Mouse (Mus musculus): ENCODE results near the gene Cdc42ep1.

The Cdc42ep1 gene

GRCm38 (mm10) chr15:78880432-78880831, 38.0 kb downstream of the Cdc42ep1 start:
- peak in 1 of 2 experiments; percentile 39 for DNase-seq

- no peak for DNase-seq
These were observed 39.4 kb downstream of the Cdc42ep1 start for GRCm38 (mm10) chr15:78881828-78882227.

GRCm38 (mm10) chr15:78889401-78889853, 47.0 kb downstream of the Cdc42ep1 start:
- DNase-seq, result no peak

GRCm38 (mm10) chr15:78892440-78892839, 50.0 kb downstream of the Cdc42ep1 start:
- DNase-seq, result no peak

- no peak for DNase-seq
These were observed 52.3 kb downstream of the Cdc42ep1 start for GRCm38 (mm10) chr15:78894726-78895125.

GRCm38 (mm10) chr15:78895741-78896140, 53.3 kb downstream of the Cdc42ep1 start:
- no peak for DNase-seq

GRCm38 (mm10) chr15:78896149-78896548, 53.7 kb downstream of the Cdc42ep1 start:
- no peak for DNase-seq

- no peak for DNase-seq
These were observed 55.1 kb downstream of the Cdc42ep1 start for GRCm38 (mm10) chr15:78897488-78897887.

- DNase-seq, result no peak
These were observed 56.1 kb downstream of the Cdc42ep1 start for GRCm38 (mm10) chr15:78898507-78899001.

- DNase-seq, result no peak
These were observed 57.0 kb downstream of the Cdc42ep1 start, which contains the start of gene Gm49510 for GRCm38 (mm10) chr15:78899409-78899739. Gm49510 (plus strand) TSS chr15:78899667.

- DNase-seq, result peak; percentile 43 to 52
These were observed 57.5 kb downstream of the Cdc42ep1 start, which contains the start of gene Sh3bp1 for GRCm38 (mm10) chr15:78899740-78900584. Sh3bp1 (plus strand) TSS chr15:78899768.
